Mouse (Mus musculus) hematopoietic stem cell, adult 5-6 weeks (primary cell): Measurements from ENCODE around the gene Hoxb7. TPM values are rescaled to one million over a fixed set of nuclear protein-coding genes. Genes with fewer than 3 reads are reported as not detected.

Experiments
- ATAC-seq, 2 experiments: fragments of 125-278 bp in 1 of 2; replicated peaks in 1 of 2; 2 replicates each; pipeline ENCODE4 v1.8.0; 2016 to 2017; ENCODE audit warnings: inconsistent platforms in 2 of 2, mild to moderate bottlenecking in 2 of 2, moderate number of reproducible peaks in 2 of 2, low read depth in 1 of 2, moderate TSS enrichment in 1 of 2; ENCODE audit not compliant: low FRiP score in 2 of 2, poor library complexity in 2 of 2, severe bottlenecking in 2 of 2, insufficient read depth in 1 of 2, low TSS enrichment in 1 of 2
- total RNA-seq: library from RNA; stranded (forward); fragments of 172-1452, 232-1000 nt; gene quantifications from 2 replicates; pipeline ENCODE4 v1.2.3, GENCODE M21; 2017

The Hoxb7 gene
- total RNA-seq, 1 experiment from 2014 or later, result not detected

DNA sequence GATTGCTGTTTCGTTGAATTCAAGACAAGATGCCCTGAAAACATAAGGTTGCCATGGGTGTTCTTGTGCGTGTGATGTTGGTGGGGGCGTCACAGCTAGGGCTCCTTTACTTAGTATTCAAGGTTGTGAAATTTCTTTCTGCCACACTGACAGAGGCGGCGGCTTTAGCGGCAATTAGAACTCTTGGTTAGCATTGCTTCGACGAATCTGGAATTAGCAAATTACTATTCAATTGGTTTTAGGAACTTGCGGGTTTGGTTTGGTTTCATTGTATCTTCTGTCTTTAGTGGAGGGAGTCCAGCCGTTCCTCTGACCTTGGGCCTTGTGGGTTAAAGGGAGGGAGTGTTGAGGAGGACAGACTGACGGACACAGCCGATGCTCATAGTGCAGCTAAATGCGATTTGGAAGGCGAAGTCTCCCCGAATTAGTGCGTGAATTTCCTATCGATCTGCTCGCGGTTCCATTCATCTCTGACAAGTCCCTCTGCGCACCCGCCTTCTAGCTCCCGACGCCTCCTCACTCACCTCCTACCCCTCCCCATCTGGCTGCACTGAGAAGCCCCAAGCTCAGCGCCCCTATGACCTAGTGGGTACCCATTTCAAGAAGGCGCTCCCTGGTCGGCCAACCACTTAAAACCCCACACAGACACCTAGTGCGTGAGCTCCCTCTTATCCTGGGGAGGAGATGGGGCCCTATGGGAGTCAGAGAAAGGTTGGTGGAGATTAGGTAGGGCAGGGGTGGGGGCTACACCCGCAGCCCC, 31.4 kb downstream of the Hoxb7 start, which contains the start of gene Hoxb4:
Hoxb4 (plus strand) TSS at position 660 of the 760 bp plus-strand sequence.
- ATAC-seq, result no peak

DNA sequence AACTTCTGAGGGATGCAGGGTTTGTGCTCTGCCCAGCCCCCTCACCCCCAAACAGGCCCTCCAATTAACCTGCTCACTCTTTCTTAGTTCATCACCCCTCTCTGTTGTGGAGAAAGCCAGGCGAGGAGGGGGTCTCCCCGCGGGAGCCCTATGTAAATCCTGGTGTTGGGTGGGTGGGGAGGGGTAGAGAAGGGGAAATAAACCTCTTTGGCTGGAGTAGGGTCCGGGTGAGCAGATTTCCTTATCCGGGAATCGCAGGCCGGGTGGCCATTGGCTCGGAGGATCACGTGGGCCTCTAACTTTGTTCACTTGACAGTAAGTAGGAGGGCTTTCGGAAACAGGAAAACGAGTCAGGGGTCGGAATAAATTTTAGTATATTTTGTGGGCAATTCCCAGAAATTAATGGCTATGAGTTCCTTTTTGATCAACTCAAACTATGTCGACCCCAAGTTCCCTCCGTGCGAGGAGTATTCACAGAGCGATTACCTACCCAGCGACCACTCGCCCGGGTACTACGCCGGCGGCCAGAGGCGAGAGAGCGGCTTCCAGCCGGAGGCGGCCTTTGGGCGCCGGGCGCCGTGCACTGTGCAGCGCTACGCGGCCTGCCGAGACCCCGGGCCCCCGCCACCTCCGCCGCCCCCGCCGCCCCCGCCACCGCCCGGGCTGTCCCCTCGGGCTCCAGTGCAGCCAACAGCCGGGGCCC, 32.1 kb downstream of the Hoxb7 start:
- peak; percentile 70 to 73; a peak in 3 of 4 replicates for ATAC-seq

DNA sequence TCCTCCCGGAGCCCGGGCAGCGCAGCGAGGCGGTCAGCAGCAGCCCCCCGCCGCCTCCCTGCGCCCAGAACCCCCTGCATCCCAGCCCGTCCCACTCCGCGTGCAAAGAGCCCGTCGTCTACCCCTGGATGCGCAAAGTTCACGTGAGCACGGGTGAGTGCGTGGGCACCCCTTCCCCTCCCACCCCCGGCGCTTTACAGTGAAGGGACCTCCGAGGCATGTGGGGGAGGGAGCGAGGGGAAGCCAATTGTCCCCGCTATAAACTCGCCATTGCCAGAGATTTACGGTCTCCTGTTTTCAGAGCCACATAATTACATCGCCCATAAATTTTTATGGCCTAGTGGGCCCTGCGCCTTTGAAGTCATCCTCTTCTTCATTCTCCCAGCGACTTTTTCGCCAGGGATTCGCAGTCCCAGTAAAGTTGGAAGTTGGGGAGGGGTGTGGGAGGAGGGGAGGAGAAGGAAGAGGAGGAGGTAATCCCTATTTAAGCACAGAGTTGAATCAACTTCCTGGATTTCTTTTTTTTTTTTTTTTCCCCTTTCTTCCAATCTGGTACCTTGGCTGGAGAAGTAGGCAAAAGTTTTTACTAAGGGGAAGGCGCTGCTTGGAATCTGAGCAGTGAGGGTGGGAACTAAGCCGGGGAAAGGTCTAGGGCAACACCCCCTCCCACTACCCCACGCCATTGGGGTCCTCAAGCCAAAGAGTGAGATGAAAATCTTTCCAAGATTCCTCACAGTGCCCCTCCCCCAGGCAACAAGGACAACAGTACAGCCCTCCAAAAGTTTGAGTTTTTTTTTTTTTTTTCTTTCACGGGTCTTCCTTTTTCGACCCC, 32.9 kb downstream of the Hoxb7 start:
- no peak for ATAC-seq

DNA sequence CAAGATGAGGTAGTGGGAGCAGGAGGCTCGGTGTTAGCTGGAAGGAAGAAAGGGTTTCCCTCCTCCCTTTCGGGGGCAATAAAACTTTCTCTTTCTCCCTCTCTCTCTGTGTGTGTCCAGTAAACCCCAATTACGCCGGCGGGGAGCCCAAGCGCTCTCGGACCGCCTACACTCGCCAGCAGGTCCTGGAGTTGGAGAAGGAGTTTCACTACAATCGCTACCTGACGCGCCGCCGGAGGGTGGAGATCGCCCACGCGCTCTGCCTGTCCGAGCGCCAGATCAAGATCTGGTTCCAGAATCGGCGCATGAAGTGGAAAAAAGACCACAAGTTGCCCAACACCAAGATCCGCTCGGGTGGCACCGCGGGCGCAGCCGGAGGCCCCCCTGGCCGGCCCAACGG, 33.5 kb downstream of the Hoxb7 start:
- peak; percentile 14 to 24; a peak in 1 of 4 replicates for ATAC-seq

DNA sequence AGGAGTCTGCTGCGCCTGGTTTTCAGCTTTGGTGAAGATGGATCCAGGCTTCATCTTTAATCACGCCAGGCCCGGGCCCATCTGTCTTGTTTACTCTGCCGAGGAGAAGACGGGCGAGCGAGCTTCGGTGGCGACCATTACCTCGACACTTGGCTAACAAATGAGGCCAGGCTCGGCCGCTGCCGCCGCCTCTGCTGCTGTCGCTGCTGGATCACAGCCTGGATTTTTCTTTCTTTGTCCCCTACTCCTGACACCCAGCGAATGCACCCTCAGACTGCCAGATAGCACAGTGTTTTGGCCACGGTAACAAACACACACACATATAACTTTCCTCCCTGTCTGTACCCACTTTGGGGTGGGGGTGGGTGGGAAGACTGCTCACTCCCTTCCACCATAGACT, 34.3 kb downstream of the Hoxb7 start:
- ATAC-seq, result no peak

DNA sequence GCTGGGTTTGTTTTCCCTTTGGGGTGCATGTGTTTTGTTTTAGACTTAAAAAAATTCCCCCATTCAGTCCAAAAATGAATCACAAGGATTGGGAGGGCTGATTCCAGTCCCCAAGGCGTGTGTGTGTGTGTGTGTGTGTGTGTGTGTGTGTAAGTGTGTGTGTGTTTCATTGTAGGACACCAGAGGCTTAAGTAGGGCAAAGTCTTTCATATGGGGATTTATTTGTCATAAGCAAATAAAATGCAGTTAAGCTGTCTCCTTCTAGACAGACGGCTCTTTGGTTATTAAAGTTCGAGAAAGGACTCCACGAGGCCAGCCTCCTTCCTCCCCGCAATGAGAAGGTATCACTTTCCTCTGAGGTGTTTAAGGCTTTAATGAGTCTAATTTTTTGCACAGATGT, 35.4 kb downstream of the Hoxb7 start:
- ATAC-seq, result no peak

DNA sequence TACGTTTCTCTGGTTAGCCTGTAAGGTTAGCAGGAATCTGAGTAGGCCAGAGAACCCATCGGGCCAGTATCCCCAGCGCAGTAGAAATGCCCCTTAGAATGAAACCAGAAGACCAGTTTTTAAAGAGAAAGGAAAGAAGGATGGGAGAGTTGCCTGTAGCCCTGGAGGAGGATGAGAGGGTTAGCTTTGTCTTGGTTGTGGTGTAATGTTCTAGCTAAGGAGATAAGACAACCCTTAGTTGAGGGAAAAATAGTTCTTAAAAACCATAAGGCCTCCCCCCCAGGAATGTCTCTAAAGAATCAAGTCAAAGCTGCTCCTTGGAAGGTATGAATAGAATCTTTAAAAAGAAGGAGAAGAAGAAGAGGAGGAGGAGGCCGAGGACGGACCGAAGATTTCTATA, 36.3 kb downstream of the Hoxb7 start:
- ATAC-seq, result no peak

DNA sequence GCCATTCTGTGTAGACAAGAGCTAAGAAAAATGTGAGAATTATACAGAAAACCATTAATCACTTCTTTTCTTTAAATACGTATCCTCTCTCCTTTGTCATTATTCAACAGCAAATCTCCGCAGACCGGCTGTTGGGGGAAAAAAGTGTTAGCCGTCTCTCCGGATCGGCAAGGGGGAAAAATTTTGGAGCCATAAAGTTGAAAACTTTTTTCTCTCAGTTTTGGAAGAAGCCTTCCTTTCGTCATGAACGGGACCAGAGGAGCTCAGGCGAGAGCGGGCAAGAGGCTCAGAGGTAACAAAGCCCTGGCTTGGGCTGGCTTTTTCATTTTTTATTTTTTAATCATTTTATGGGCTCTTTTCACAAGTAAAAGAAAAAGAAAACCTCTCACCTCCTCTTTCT, 36.7 kb downstream of the Hoxb7 start, which contains the start of gene Hoxb3:
Hoxb3 (plus strand) TSS at position 173 of the 400 bp plus-strand sequence.
- ATAC-seq, result no peak

DNA sequence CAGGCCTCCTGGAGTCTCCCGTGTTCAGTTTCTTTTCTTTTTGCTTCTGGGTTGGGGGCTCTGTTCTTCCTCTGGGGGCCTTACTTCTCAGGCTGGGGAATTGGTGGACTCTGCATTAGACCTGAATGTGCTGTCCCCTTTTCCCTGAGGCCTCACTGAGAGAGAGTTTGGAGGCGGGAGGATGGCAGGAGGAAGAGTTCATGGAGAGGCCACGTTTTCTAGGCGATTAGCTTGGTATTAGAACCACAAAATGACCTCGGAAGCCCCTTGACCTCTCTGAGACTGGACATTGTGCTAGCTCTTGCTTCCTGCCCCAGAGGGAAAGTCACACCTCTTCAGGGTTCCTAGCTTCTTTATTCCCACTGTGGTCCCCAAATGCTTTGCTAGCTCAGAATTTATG, 37.7 kb downstream of the Hoxb7 start:
- no peak for ATAC-seq

DNA sequence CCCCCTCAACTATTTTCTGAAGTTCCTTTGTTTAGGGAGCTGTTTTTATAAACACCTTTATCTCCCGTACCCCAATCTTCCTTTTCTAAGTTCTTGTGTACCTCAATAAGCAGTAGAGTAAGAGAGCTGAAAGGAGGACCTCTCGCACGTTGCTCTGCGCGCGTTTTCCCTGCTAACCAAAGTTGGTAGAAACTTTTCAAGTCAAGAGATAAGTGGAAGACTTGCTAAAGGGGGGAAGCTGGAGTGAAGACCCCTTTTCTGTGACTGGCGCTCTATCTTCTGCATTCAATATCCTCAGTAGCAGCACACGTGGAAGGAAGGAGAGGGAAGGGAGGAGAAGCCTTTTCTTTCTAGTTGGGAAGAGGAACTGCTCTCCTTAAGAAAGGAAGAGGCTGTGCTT, 38.5 kb downstream of the Hoxb7 start:
- ATAC-seq, result no peak

DNA sequence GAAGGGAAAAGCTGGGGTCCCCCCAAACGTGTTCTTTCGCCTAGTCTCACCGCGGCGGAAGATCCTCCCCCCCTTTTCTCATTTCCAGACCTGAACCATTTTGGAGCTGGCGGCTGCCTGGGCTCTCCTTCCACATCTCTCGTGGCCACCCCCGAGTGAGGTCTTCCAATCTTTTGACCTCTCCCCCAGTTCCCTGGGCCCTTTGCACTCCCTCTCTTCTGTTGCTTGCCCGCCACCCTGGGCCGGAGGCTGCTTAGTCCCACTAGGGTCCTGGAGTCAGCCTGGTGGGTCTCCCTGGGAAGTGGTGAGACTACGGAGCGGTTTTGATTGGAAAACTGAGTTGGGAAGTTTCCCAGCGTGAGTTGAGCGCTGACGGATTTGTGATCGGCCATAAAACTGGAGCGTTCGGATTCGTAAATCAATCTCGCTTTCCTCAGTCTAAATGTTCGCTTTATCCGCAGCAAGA, 39.4 kb downstream of the Hoxb7 start:
- no peak for ATAC-seq

DNA sequence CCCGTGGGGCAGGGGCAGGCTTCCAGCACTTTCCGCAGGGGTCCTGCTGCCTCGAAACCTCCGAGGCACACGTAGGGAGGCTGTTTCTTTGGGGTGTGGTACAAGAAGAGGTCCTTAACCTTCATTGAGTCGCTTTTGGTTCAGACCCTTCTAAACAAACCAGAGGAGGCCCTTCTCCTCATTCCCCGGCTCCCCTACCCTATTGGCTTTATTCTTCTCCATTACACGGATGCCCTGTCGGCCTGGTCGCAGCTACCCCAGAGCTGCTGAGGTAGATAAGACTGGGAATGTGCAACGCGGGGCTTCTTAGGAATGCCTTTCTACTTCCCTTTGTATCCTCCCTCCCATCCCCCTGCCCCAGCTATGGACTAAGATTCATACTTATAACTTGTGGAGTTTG, 40.3 kb downstream of the Hoxb7 start:
- ATAC-seq, result no peak

DNA sequence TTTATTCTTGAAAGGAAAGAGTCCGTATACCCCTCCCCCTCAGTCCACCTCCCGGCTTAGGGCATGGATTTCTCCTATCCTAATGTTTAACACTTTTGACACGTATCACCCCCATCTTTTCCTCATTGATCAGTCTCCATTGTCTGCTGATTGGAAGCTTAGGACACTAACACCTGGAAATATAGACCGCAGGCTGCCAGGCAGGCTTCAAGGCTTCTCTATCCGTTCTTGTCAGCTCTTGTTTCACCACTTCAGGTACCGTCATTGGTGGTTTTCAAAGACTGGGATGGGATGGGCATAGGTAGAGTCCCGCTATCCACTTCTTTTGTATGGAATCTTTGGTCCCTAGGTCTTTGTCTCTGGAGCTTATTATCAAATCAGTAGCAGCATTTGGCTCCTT, 40.7 kb downstream of the Hoxb7 start:
- ATAC-seq, result no peak

DNA sequence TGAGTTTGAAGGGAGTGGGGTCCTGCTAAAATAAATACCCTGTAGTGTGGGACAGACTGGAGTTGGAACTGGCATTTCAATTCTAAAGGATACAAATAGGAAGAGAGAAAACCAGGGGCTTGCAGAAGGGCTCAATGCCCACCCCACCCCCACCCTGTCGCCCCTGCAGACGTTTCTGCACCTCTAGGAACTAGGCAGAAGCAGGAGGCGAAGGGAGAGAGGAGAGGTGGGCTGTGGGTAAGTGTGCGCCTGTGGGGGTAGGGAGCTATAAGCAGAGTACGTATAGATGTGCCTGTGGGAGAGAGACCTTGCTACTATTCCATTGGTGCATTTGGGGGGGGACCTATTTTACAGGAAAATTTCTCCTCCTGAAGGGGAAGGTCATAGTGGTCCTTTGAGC, 41.3 kb downstream of the Hoxb7 start:
- no peak for ATAC-seq

DNA sequence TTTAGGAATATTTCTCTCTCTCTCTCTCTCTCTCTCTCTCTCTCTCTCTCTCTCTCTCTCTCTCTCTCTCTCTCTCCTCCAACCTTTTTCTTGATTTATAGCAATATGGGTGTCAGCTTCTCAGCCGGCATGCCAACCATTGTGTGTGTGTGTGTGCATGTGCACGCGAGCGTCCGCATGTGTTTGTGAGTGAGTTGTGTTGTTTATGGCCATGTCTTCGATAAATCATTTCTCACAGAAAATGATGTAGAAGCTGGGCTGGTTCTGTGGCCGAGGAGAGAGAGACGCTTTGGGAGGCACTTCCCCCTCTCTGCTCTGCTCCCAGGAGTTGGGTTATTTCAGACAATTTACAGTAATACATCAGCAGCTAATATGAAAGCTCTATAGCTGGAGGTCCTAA, 42.2 kb downstream of the Hoxb7 start:
- ATAC-seq, result no peak

DNA sequence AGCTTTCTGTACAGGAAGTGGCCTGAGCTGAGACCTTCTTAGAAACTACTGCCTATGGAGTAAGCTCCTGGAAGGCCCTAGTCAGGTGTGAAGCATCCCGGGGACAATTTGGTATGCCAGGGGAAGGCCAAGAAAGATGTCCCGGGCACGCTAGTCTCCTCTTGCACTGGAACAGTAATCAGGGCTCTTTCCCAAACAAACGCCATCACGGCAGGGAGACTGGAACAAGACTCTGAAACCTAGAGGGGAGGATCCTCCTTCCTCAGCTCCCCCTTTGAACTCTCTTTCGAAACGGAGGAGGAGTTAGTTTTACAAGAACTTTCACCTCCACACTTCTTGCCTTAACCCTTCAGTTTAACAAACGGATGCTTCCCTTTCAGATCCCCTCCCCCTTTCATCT, 45.7 kb downstream of the Hoxb7 start:
- no peak for ATAC-seq

DNA sequence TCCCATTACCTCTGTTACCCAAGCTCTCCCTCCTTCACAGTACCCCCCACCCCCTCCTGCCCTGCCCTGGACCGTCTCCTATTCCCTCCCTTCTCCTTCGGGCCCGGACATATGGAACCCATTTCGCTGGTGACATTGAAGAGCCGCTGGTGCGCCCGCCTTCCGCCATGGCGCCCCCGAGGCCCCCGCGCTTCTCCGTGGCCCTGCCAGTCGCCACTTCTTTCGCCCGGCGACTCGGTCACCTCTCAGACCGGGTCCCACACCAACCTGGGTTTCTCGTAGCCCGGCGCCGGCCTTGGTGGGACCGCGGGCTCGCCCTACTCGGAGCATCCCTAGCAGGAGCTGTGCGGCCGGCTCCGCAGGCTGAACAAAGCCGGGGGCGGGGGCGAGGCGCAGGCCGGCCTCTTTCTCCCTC, 46.2 kb downstream of the Hoxb7 start:
- ATAC-seq, result no peak
